Mouse (Mus musculus) frontal cortex, postnatal 25 days (tissue): ENCODE data around the gene Efcc1.

Experiments
- DNase-seq, 2 experiments: peaks; one replicate each; pipeline ENCODE4 v3.0.0; 2022; ENCODE audit warnings: low spot score in 2 of 2

Efcc1 gene

GRCm38 (mm10) chr6:87730591-87731462 is at the start of gene Efcc1:
Efcc1 (plus strand) TSS chr6:87730869.
- DNase-seq: peak; percentile 33 to 37

DNA sequence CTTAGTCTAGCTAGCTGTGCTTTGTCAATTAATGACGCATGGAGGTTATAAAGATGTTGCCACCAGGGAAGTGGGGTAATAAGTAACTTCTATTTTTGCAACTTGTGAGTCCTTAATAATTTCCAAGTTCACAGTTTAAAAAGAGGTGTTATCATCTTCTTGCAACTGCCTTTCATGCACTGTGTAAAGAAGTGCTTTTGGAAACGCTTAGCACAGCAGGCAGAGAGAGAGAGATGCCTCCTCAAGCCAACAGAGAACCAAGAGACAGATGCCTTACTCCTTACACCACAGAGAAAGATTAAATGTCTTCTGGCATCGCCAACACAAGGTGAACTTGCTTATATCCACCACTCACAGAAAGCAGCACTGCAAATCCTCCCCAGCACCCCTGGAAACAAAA is 34.7 kb upstream of the Efcc1 start:
- DNase-seq: no peak

GRCm38 (mm10) chr6:87696544-87696943 is 34.1 kb upstream of the Efcc1 start:
- no peak for DNase-seq

- DNase-seq: no peak
These were observed 24.4 kb upstream of the Efcc1 start for GRCm38 (mm10) chr6:87706246-87706645.

DNA sequence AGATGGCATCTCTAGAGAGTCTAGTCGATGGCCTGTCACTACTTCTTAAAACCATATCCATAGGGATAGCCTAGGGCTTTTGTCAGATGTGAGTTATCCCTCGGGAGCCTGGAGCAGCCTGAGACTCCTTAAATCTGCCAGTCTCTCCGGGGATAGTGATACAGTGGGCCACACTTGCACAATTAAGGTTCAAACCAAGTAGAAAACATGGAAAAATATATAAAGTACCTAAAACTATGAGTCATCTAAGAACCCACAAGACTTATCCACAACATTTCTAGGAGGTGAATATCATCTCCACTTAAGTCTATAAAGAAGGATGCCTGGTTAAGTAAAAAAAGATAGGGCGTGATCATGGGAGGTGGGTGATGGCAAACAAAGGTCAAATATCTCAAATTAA is 18.4 kb upstream of the Efcc1 start:
- no peak for DNase-seq

GRCm38 (mm10) chr6:87714091-87714490 is 16.6 kb upstream of the Efcc1 start:
- no peak for DNase-seq

- no peak for DNase-seq
These were observed 8.0 kb upstream of the Efcc1 start for GRCm38 (mm10) chr6:87722631-87723030.

DNA sequence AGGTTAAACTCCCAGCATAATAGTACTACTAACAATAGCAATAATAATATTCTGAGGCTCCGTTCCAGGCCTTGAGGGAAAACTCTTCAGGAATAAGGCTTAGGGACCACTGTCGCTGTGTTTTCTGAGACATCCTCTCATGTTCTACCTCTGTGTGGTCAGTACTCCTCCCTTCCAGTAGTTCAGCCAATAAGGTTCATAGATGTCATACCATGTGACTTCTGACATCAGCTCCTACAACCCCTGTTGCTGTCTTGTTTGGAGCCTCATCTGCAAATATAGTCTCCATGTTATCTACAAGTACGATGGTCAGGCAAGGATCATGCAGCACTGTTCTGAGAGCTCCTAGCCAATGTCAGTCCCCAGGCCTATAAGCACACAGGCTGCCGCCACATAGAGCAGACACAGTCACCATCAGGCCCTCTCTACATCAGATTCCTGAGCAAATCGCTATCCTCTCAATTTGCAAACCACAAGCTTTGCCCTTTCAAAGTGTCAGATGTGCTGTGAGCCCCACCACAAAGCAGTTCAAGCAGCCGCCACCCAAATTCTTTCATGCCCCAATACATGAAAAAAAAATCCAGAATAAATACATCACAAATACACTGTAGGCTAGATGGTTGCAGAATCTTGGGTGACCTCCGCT is 5.3 kb upstream of the Efcc1 start:
- DNase-seq: no peak

- DNase-seq: no peak
These were observed 2.6 kb upstream of the Efcc1 start for GRCm38 (mm10) chr6:87728102-87728501.

GRCm38 (mm10) chr6:87730141-87730540 is 528 bp upstream of the Efcc1 start:
- DNase-seq: no peak

- DNase-seq: no peak
These were observed 910 bp downstream of the Efcc1 start for GRCm38 (mm10) chr6:87731463-87732095.

DNA sequence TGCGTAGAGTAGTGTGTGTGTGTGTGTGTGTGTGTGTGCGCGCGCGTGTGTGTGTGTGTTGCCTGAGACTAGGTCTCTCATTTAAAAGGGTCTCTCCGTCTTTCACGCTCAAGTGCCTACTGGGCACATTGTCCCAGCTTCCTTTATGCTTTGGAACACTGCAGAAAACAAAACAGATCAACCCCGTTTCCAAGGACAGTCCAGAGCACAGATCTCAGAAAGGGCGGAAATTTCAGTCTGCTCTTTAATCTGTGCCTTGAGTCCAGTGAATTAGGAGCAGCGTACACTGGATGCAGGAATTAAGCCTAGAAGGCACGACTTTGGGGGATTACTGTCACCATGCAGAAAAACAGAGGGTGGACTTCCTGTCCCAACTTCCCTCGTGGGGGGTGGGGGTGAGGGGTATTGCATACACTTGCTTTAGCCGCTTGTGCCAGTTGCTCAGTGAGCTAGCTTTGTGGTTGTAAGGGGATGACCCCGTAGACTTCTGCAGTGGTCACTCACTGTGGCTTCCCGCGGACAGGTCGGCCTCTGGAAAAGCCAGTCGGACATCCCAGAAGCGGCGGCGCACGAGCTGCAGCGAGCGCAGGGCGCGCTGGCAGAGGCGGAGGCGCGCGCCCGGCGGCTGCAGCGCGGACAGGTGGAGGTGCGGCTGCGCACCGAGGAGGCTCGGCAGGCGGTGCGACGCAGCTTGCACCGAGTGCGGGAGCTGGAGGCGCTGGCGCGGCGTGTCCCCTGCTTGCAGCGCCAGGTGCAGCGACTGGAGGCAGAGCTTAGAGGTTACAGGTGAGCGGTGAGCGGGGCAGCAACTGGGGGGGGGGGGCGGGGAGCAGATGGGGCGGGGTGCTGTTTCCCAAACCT is 1.7 kb downstream of the Efcc1 start:
- DNase-seq: no peak

DNA sequence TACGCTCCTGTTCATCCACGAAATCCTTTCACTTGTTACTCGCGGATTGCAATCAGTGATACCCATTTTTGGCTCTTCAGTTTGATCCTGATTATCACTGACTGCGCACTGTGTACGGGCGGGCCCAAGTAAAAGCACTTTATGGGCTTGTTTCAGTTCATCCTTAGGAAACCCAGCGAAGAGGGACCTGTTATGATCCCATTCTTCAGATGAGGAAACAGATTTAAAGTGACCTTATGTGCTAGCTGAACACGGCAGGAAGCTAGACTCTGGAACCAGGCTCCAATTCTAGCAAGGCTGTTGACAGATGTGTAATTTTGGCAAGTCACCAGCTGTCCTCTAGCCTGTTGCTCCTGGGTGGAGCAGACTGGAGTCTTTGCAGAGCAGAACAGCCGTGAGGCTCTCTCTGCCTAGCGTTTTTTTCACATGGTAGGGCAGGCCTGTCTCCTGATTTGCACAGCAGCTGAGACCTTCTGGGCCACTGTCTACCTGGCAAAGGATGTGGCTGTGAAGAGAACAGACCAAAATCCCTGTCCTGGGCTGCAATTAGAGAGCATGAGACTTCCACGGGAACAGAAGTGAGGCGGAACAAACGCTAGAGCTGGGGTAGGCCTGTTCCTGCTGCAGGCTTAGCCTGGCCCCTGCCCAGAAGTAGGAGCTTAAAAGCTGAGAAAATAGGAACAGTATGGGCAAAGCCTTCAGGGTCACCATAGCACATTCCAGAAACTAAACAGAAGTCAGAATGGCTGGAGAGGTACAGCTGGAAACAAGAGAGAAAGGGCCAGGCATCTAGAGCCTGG is 2.7 kb downstream of the Efcc1 start:
- no peak for DNase-seq

GRCm38 (mm10) chr6:87734136-87734535 is 3.5 kb downstream of the Efcc1 start:
- no peak for DNase-seq

DNA sequence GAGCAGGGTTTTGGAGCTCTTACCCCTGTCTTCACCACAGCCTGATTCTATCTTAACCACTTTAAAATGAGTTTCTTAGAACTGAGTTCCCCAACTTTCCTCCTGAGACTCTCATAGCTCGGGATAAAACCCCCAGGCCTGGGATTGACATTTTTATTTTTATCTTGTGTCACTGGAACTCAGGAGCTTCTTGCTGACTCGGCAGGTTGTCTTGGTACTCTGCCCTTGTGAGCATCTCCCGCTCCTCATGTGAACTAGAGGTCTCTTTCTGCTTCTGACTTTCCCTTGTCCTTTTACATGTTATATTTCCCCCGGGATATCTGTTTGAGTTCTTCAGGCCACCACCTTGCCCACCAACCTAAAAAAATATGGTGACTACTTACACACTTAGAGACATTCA is 6.3 kb downstream of the Efcc1 start:
- DNase-seq: no peak

DNA sequence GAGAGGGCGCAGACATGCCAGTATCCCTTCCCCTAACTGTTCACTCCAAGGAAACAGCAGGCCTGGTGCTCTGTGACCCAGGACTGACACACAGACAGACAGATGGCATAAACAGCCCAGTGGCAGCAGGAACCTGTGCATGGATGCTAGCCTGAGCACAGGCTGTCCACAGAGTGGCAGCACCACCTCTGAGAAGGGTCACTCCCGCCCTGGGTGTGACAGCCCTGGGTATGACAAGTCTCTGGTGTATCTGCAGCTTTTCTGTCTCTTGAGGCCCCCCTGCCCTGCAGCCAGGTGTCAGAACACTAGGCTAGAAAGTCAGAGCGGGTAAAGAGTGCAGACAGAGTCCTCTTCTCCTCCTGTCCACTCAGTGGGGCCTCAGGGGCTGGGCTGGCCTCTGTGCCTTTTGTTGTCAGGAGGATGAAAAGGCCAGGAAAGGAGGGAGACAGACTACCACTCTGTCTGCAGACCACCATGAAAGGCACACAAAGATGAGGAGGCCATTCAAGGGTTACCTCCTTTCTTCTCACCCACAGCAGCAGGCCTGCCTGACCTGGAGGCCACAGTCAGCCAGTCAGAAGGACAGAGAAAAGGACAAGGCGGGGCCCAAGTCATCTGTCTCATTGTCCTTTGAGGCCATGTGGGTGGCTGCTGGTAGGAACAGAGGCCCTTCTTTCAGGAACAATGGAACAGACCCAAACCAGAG is 7.4 kb downstream of the Efcc1 start:
- no peak for DNase-seq

GRCm38 (mm10) chr6:87739898-87740297 is 9.2 kb downstream of the Efcc1 start:
- no peak for DNase-seq

DNA sequence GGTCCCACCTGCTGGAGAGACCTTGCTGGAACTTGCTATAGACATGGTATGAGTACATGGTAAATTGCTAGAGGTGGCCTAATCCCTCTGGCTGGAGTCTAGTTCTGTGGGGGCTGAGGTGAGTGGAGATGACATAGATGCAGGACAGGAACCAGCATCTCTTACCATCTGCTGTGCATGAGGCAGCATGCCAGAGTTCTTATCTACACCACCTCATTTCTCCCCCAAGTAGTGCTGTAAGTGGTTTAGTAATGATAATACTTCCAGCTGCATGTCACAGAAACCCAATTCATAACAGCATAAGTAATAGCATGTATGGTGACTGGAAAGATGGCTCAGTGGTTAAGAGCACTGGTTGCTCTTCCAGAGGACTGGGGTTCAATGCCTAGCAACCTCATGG is 9.8 kb downstream of the Efcc1 start:
- DNase-seq: no peak

GRCm38 (mm10) chr6:87741978-87742377 is 11.3 kb downstream of the Efcc1 start:
- no peak for DNase-seq

- DNase-seq: no peak
These were observed 12.1 kb downstream of the Efcc1 start for GRCm38 (mm10) chr6:87742804-87743203.
